1 mouse cellular context compared by ENCODE assay signal in the genomic region with DNA sequence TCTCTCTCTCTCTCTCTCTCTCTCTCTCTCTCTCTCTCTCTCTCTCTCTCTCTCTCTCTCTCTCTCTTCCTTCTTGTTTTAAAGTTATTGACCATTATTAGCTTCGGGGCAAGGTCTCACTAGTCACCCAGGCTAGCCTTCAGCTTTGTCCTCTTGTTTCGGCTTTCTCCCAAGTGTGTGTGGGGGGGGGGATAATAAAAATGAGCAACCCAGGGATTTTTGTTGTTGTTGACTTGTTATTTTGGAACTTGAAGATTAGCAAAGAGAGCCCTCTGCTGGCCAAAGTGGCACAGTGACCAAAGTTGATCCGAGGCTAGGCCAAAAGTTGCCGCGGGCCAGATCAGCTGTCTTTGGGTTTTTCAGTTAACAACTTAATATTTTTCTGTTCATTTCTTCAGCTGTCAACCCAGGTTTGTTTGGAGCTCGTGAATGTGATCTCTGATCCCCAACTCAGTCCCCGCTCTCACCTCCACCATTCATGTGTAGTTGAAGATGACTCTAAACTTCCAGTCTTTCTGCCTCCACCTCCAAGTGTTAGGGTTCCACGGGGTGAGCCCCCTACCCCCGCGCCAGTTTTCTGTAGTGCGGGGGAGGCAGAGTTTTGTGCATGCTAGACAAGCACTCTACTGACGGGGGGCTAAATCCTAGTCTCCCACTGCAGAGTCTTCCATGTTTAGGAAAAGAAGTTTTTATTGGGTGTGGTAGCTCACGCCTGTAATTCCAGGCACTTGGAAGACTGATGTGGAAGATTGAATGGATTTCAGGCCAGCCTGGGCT.
TF ChIP-seq lines count a peak whose summit lies in the region.

No protein-coding gene starts in this region.

TF ChIP-seq in myocyte, 11 proteins besides CTCF, POLR2A, EP300 and RAD21 (continued from another document):
- TF ChIP-seq REST (IDR thresholded peaks at IDR 0.05; ENCODE audit: insufficient read depth, insufficient read length) (no peak), TCF3 (IDR thresholded peaks at IDR 0.05; ENCODE audit: insufficient read length, low read depth) (no peak), CEBPB (IDR thresholded peaks at IDR 0.05; ENCODE audit: insufficient read depth, poor library complexity, severe bottlenecking) (no peak), MAX (IDR thresholded peaks at IDR 0.05; ENCODE audit: low read depth) (no peak), MYOG (IDR thresholded peaks at IDR 0.05; ENCODE audit: control insufficient read depth in 1 of 3, insufficient read depth in 1 of 3, insufficient read length in 2 of 3, low read depth in 2 of 3) (no peak), USF1 (IDR thresholded peaks at IDR 0.05; ENCODE audit: low read depth) (no peak)
